Mouse (Mus musculus) right cerebral cortex, postnatal 14 days (tissue): ENCODE data around the gene Fam69b.

Experiments used
- DNase-seq: peaks from one replicate; pipeline ENCODE4 v3.0.0; 2022

The Fam69b gene

GRCm38 (mm10) chr2:26663551-26663950 lies 35.3 kb downstream of the Fam69b start:
- peak; percentile 56 for DNase-seq

GRCm38 (mm10) chr2:26668746-26669145 lies 40.5 kb downstream of the Fam69b start:
- no peak for DNase-seq

- no peak for DNase-seq
Observed at GRCm38 (mm10) chr2:26671182-26671581, 42.9 kb downstream of the Fam69b start, which contains the start of gene Lcn4. Gene Lcn4, minus strand, starts transcription at chr2:26671282.
